Mouse (Mus musculus) neutrophil, adult 5-6 weeks (primary cell): ENCODE results near the gene Myo18a. TPM values are rescaled to one million over a fixed set of nuclear protein-coding genes. Genes with fewer than 3 reads are reported as not detected.

Experiments used
- ATAC-seq: fragments of 151-379, 151-347 bp; 2 replicates; pipeline ENCODE4 v1.8.0; 2017; ENCODE audit warnings: mild to moderate bottlenecking, moderate TSS enrichment; ENCODE audit not compliant: insufficient number of reproducible peaks, poor library complexity, low FRiP score, severe bottlenecking; ENCODE audit errors: extremely low read depth
- total RNA-seq: library from RNA; stranded (forward); fragments of 200-1000 nt; gene quantifications from 2 replicates; pipeline ENCODE4 v1.2.3, GENCODE M21; 2017

Gene Myo18a
- total RNA-seq, 1 experiment from 2014 or later, result 109 TPM

DNA sequence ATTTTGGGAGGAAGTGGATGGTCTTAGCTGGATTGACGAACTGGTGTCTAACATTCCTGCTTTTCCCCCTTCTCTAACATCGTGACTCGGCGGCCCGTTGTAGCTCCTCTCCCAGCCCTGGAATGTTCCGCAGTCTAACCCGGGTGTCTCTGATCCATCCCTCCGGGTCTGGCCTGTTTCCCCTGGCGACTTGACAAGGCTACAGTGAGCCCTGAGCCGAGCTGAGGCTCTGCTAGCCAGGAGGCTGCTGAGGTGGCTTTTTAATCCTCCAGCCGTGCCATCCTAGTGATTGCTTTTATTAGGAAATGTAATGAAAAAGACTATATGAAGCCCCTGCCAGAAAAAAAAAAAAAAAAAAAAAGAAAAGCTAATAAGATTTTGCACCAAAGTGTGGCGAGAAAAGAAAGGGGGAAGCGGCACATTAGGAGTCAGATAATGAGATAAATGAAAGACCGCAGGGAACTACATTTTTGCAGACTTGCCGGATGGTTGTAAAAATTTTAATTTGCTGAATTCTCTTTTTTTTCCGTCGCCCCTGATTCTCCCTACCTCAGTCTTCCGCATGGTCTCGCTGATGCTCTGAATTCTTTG, 143.1 kb downstream of the Myo18a start:
- ATAC-seq, result no peak

DNA sequence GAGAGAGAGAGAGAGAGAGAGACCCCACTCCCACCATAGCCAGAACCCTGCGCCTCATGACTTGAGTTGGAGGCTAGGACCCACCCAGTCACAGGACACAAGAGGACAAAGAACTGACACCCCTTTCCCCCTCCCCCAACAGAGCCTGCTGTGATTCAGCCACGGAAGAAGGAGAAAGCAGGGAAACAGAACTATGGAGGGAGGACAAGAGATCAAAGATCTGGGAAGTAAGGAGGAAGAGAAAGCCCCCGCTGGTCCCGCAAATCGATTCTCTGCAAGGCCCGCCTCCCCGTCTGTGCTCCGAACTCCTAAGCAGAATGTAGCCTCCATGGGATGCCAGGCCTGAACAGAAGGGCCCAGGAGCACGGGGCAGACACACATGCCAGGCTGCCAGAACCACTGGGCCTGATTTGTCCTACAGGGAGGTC, 143.7 kb downstream of the Myo18a start:
- ATAC-seq, result no peak

DNA sequence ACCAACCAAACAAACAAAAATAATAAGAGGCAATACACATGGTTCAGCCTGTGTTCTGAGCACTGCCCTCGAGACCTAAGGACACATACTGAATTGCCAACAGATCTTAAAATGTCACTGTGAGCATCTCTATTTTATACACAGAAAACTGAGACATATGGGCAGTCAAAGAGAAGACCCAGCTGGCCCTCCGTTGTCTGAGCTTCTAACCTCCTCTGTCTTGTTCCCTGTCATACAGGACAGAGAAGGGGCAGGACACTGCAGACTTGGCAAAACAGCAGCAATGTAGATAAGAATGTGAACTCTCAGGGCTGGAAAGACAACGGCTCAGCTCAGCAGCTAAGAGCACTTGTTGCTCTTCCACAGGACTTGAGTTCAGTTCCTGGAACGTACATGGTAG, 145.4 kb downstream of the Myo18a start:
- no peak for ATAC-seq

DNA sequence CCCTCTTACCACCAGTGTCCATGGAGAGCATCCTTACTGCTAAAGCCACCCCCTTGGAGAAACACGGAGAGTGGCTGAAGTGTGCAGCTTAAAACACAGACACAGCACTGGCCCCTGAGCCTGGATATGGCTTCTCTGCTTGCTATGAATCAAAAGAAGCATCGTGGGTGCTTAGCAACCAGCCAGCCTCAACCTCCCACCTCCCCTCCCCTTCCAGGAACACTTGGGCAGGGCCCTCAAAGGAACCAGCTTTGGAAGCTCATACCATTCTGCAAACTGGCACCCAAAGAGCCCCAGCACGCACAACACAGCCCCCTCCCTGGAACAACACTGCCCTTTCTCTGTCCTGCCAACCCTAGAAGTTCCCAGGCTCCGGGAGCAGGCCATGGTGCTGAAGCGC, 146.3 kb downstream of the Myo18a start:
- ATAC-seq, result no peak

DNA sequence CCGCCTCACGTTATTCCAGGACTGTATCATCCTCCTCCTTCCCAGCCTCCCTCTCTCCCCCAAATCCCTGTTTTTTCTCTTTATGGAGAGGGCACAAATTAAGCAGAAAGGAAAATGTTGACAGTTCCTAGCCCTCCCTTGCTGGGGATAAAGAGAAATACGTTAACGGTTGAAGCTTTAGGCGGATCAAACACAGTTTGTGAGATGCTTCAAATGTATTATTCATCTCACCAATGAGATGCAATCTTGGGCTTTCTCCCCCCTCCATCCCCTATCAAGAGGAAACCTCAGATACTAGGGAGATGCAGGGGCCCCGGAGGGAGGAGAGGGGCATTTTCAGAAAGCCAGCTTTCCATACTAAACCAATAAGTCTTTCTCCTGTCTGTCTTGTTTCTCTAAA, 146.7 kb downstream of the Myo18a start:
- no peak for ATAC-seq

DNA sequence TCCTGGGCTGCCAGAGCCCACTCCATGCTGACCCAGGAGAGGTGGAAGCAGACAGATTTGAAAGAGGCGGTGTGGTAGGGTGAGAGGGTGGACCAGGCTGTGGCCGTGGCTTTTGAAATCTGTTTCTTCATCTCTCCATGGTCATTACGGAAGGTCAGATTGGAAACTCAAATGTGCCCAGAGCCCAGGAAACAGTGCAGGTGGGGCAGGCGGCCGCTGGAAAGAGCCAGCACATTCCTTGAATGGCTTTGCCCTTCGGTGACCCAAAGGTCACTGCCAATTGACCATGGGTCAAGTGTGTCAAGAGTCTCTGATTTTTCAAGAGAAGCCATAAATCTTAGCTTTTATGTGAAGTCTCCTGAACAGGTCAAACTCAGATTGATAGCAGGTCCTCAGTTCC, 150.5 kb downstream of the Myo18a start:
- no peak for ATAC-seq

DNA sequence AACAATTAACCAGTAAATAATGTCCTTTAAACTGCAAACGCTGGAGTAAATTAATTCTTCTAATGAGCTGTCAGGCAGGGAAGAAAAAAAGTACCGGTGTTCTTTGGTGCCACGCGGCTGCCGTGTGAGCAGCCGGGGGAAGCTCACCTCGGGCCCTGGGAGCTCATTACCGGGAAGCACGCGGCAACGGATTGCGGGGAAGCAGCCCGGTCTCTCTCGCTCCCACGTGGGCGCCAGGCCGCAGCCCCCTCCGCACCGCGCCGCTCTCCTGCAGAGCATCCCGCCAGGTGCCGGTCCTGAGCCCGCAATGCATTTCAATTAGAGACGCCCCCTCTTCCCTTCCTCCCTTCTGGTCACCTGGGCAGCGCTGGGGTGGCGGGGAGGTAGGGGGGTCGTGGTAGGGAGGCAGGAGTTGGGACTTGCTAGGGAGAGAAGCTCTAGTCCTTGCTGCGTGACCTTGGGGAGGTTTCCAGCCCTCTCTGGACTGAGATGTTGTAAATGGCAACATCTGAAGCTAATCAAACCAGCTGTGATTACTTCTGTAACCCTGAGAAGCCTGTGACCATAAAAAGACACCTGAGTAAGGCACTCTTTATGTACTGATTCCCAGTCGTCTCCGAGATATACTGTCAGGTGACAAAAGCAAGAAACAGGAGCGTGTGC, 151.7 kb downstream of the Myo18a start:
- no peak for ATAC-seq

Other genes starting within 250 kb of the Myo18a start
- 13.8 and 16.1 TPM in 2 replicates for gene Abhd15, start 248.1 kb upstream of the Myo18a start, total RNA-seq
- gene Trp53i13, start 247.3 kb upstream of the Myo18a start, total RNA-seq, result 4.1 and 7.6 TPM in 2 replicates
- 0.81 and 1.8 TPM in 2 replicates for gene Gm10392, start 244.0 kb upstream of the Myo18a start, total RNA-seq
- 84.1 and 92.2 TPM in 2 replicates for gene Taok1, start 155.4 kb upstream of the Myo18a start, total RNA-seq
- gene Nufip2, start 77.1 kb upstream of the Myo18a start, total RNA-seq, result 176 and 178 TPM in 2 replicates
- not detected in 2 replicates for gene Cryba1, start 38.0 kb upstream of the Myo18a start, total RNA-seq
- not detected in 2 replicates for gene Gm10277, start 24.5 kb downstream of the Myo18a start, total RNA-seq
- not detected in 2 replicates for gene Pipox, start 130.8 kb downstream of the Myo18a start, total RNA-seq
- not detected in 2 replicates for gene Sez6, start 167.6 kb downstream of the Myo18a start, total RNA-seq
- 87.8 and 113 TPM in 2 replicates for gene Phf12, start 219.5 kb downstream of the Myo18a start, total RNA-seq